Mouse (Mus musculus) embryonic facial prominence, embryonic 11.5 days (tissue): Measurements from ENCODE around the gene Nphs1. TPM values are rescaled to one million over a fixed set of nuclear protein-coding genes. Genes with fewer than 3 reads are reported as not detected.

Experiments
- ATAC-seq: fragments of 200-750 bp; cut with Nextera tagmentation; replicated peaks from 2 replicates; pipeline ENCODE4 v1.8.0; 2017; ENCODE audit warnings: low read depth; ENCODE audit not compliant: insufficient number of reproducible peaks, low FRiP score, low TSS enrichment
- DNase-seq: peaks from one replicate; pipeline ENCODE4 v3.0.0-alpha.2; 2015; ENCODE audit warnings: low spot score
- H3K27ac ChIP-seq: fragments of 300-500 bp; sonication (generic); replicated peaks from 2 replicates; pipeline ENCODE4 v1.5.1; 2014; ENCODE audit warnings: mild to moderate bottlenecking, low read depth, low read length, control low read depth
- H3K27me3 ChIP-seq: fragments of 300-500 bp; sonication (generic); 2 replicates; pipeline ENCODE4 v1.6.1; 2014; ENCODE audit warnings: mild to moderate bottlenecking, low read length, moderate library complexity, mixed read lengths; ENCODE audit not compliant: control insufficient read depth, insufficient read depth
- H3K36me3 ChIP-seq: fragments of 300-500 bp; sonication (generic); replicated peaks from 2 replicates; pipeline ENCODE4 v1.6.1; 2014; ENCODE audit warnings: low read depth, mild to moderate bottlenecking, low read length, moderate library complexity, mixed read lengths; ENCODE audit not compliant: control insufficient read depth, insufficient read depth
- H3K4me1 ChIP-seq: fragments of 300-500 bp; sonication (generic); 2 replicates; pipeline ENCODE4 v1.6.1; 2014; ENCODE audit warnings: low read length, mixed read lengths; ENCODE audit not compliant: control insufficient read depth, insufficient read depth
- H3K4me2 ChIP-seq: fragments of 300-500 bp; sonication (generic); 2 replicates; pipeline ENCODE4 v1.6.1; 2014; ENCODE audit warnings: low read depth, mild to moderate bottlenecking, control low read depth, low read length, moderate library complexity
- H3K4me3 ChIP-seq: fragments of 300-500 bp; sonication (generic); 2 replicates; pipeline ENCODE4 v1.5.1; 2014; ENCODE audit warnings: low read depth, low read length, control low read depth
- H3K9ac ChIP-seq: fragments of 300-500 bp; sonication (generic); replicated peaks from 2 replicates; pipeline ENCODE4 v1.6.1; 2014; ENCODE audit warnings: mild to moderate bottlenecking, control low read depth, low read length
- H3K9me3 ChIP-seq: fragments of 300-500 bp; sonication (generic); replicated peaks from 2 replicates; pipeline ENCODE4 v1.6.1; 2016; ENCODE audit warnings: mild to moderate bottlenecking, low read length, inconsistent platforms, mixed read lengths; ENCODE audit not compliant: control insufficient read depth
- WGBS: fragments of 180-500 bp; shearing (Covaris S2); extraction: QIAGEN DNeasy Blood & Tissue Kit; methylation state at CpG from one replicate; pipeline ENCODE4 v1.1.7; 2014; 5-methylcytosine and 5-hydroxymethylcytosine counted together
- polyA plus RNA-seq: library from polyadenylated mRNA; unstranded; fragments of >200 nt; fragmentation: Nextera tagmentation; extraction: Ambion mirVana; gene quantifications from 2 replicates; pipeline ENCODE4 v1.2.1, GENCODE M21; 2014

Nphs1 gene
- polyA plus RNA-seq, 1 experiment from 2014 or later = not detected

- DNase-seq = peak; percentile 99
Measured at GRCm38 (mm10) chr7:30534633-30535577, 76.8 kb downstream of the Nphs1 start, which contains the start of gene Arhgap33. Arhgap33 (minus strand) TSS chr7:30535060.

More at GRCm38 (mm10) chr7:30534633-30535577, 76.8 kb downstream of the Nphs1 start, which contains the start of gene Arhgap33:
- H3K4me2 ChIP-seq = peak within 1 kb of the TSS; percentile 88
- H3K4me1 ChIP-seq = no peaks in the 10 kb centered on the region; the same call in 1 of the 2 replicates
- no peaks in the 10 kb centered on the region for H3K27me3 ChIP-seq
- H3K9me3 ChIP-seq = no peaks in the 10 kb centered on the region
- under 1% methylated on average over 60 of the region's 84 CpGs for WGBS
- ATAC-seq = peak; percentile 78
- peak within 1 kb of the TSS; percentile 77 for H3K9ac ChIP-seq
- peaks cover 4% of the 10 kb centered on the region for H3K36me3 ChIP-seq
- H3K4me3 ChIP-seq = peak within 1 kb of the TSS; percentile 71
- H3K27ac ChIP-seq = no peak within 1 kb of the TSS; the same call in 1 of the 2 replicates

Other genes with a start within 250 kb of the Nphs1 start
- 166 and 177 TPM in 2 replicates for gene Polr2i, start 226.4 kb upstream of the Nphs1 start, polyA plus RNA-seq
- gene Tbcb, start 226.0 kb upstream of the Nphs1 start, polyA plus RNA-seq = 245 and 256 TPM in 2 replicates
- gene Ovol3, start 222.6 kb upstream of the Nphs1 start, polyA plus RNA-seq = not detected in 2 replicates
- gene Thap8, start 178.2 kb upstream of the Nphs1 start, polyA plus RNA-seq = 0.28 and 0.31 TPM in 2 replicates
- 5.2 and 9.3 TPM in 2 replicates for gene Wdr62, start 177.9 kb upstream of the Nphs1 start, polyA plus RNA-seq
- 52.5 and 70.5 TPM in 2 replicates for gene Clip3, start 166.6 kb upstream of the Nphs1 start, polyA plus RNA-seq
- 80.7 and 92.0 TPM in 2 replicates for gene Alkbh6, start 149.6 kb upstream of the Nphs1 start, polyA plus RNA-seq
- gene Syne4, start 143.5 kb upstream of the Nphs1 start, polyA plus RNA-seq = 34.5 and 44.5 TPM in 2 replicates
- gene E130208F15Rik, start 136.6 kb upstream of the Nphs1 start, polyA plus RNA-seq = 1.4 TPM in 1 of 2 replicates, not detected in the other
- gene Sdhaf1, start 134.4 kb upstream of the Nphs1 start, polyA plus RNA-seq = 24.4 and 25.0 TPM in 2 replicates
- gene Lrfn3, start 95.5 kb upstream of the Nphs1 start, polyA plus RNA-seq = 4.5 and 5.1 TPM in 2 replicates
- gene Tyrobp, start 44.6 kb upstream of the Nphs1 start, polyA plus RNA-seq = 16.9 and 17.9 TPM in 2 replicates
- gene Hcst, start 38.5 kb upstream of the Nphs1 start, polyA plus RNA-seq = 0.72 TPM in 1 of 2 replicates, not detected in the other
- gene Nfkbid, start 36.6 kb upstream of the Nphs1 start, polyA plus RNA-seq = 1.6 TPM in 2 replicates
- gene Aplp1, start 12.8 kb upstream of the Nphs1 start, polyA plus RNA-seq = 40.2 and 45.4 TPM in 2 replicates
- 0.45 and 0.84 TPM in 2 replicates for gene Kirrel2, start 625 bp upstream of the Nphs1 start, polyA plus RNA-seq
- gene Prodh2, start 35.3 kb downstream of the Nphs1 start, polyA plus RNA-seq = not detected in 2 replicates
- 11.5 and 14.7 TPM in 2 replicates for gene Arhgap33, start 76.7 kb downstream of the Nphs1 start, polyA plus RNA-seq
- gene Hspb6, start 93.9 kb downstream of the Nphs1 start, polyA plus RNA-seq = 4.4 and 6.2 TPM in 2 replicates
- 13.0 and 13.7 TPM in 2 replicates for gene Proser3, start 94.0 kb downstream of the Nphs1 start, polyA plus RNA-seq
- 40.2 and 44.8 TPM in 2 replicates for gene Lin37, start 101.5 kb downstream of the Nphs1 start, polyA plus RNA-seq
- gene U2af1l4, start 105.0 kb downstream of the Nphs1 start, polyA plus RNA-seq = 99.9 and 102 TPM in 2 replicates
- gene Gm49396, start 105.0 kb downstream of the Nphs1 start, polyA plus RNA-seq = 5.9 and 7.0 TPM in 2 replicates
- 108 and 110 TPM in 2 replicates for gene Psenen, start 105.3 kb downstream of the Nphs1 start, polyA plus RNA-seq
- 1.5 and 2.9 TPM in 2 replicates for gene Igflr1, start 107.1 kb downstream of the Nphs1 start, polyA plus RNA-seq
- 7.2 and 8.4 TPM in 2 replicates for gene Kmt2b, start 130.4 kb downstream of the Nphs1 start, polyA plus RNA-seq
- gene Zbtb32, start 140.6 kb downstream of the Nphs1 start, polyA plus RNA-seq = 0.21 and 0.43 TPM in 2 replicates
- gene Upk1a, start 154.5 kb downstream of the Nphs1 start, polyA plus RNA-seq = 0.14 and 0.35 TPM in 2 replicates
- 700 and 782 TPM in 2 replicates for gene Cox6b1, start 167.8 kb downstream of the Nphs1 start, polyA plus RNA-seq
- gene Etv2, start 177.5 kb downstream of the Nphs1 start, polyA plus RNA-seq = 0.20 TPM in 1 of 2 replicates, not detected in the other
- gene Rbm42, start 192.0 kb downstream of the Nphs1 start, polyA plus RNA-seq = 108 and 118 TPM in 2 replicates
- gene Haus5, start 206.7 kb downstream of the Nphs1 start, polyA plus RNA-seq = 50.1 and 53.1 TPM in 2 replicates
- not detected in 2 replicates for gene Pmis2, start 213.3 kb downstream of the Nphs1 start, polyA plus RNA-seq
- gene 2200002J24Rik, start 240.6 kb downstream of the Nphs1 start, polyA plus RNA-seq = not detected in 2 replicates